Mouse (Mus musculus) myocyte (in vitro differentiated cells): ENCODE results near the gene Kcnk7.

ENCODE experiments used
- CEBPB ChIP-seq: IDR thresholded peaks from 2 replicates; pipeline ENCODE4 v1.6.1; 2011; ENCODE audit warnings: mild to moderate bottlenecking, moderate library complexity; ENCODE audit not compliant: poor library complexity, insufficient read depth, severe bottlenecking
- E2F4 ChIP-seq: IDR thresholded peaks from one replicate; pipeline ENCODE4 v1.6.1; 2011; ENCODE audit warnings: mild to moderate bottlenecking, control low read depth, moderate library complexity; ENCODE audit not compliant: insufficient read depth
- MAX ChIP-seq: IDR thresholded peaks from one replicate; pipeline ENCODE4 v1.6.1; 2011; ENCODE audit warnings: low read depth, mild to moderate bottlenecking, control low read depth
- MYOD1 ChIP-seq, 3 experiments: IDR thresholded peaks; one replicate each; pipeline ENCODE4 v1.6.1; 2011; ENCODE audit warnings: control low read depth in 2 of 3, low read depth in 2 of 3, mild to moderate bottlenecking in 2 of 3, moderate library complexity in 1 of 3; ENCODE audit not compliant: insufficient read length in 2 of 3, control insufficient read depth in 1 of 3
- POLR2A ChIP-seq: IDR thresholded peaks from one replicate; pipeline ENCODE4 v1.6.1; 2011; ENCODE audit warnings: low read depth, mild to moderate bottlenecking, control low read depth, moderate library complexity; ENCODE audit not compliant: insufficient read length
- REST ChIP-seq: IDR thresholded peaks from one replicate; pipeline ENCODE4 v1.6.1; 2011; ENCODE audit warnings: mild to moderate bottlenecking, control low read depth, moderate library complexity; ENCODE audit not compliant: insufficient read depth, insufficient read length
- SRF ChIP-seq: IDR thresholded peaks from one replicate; pipeline ENCODE4 v1.6.1; 2011; ENCODE audit warnings: low read depth; ENCODE audit not compliant: control insufficient read depth, insufficient read length
- TCF12 ChIP-seq: IDR thresholded peaks from one replicate; pipeline ENCODE4 v1.6.1; 2011; ENCODE audit warnings: mild to moderate bottlenecking, control low read depth; ENCODE audit not compliant: poor library complexity, insufficient read depth, severe bottlenecking
- TCF3 ChIP-seq: IDR thresholded peaks from one replicate; pipeline ENCODE4 v1.6.1; 2011; ENCODE audit warnings: low read depth, control low read depth; ENCODE audit not compliant: insufficient read length
- USF1 ChIP-seq: IDR thresholded peaks from one replicate; pipeline ENCODE4 v1.6.1; 2011; ENCODE audit warnings: low read depth, mild to moderate bottlenecking, control low read depth, moderate library complexity

DNA sequence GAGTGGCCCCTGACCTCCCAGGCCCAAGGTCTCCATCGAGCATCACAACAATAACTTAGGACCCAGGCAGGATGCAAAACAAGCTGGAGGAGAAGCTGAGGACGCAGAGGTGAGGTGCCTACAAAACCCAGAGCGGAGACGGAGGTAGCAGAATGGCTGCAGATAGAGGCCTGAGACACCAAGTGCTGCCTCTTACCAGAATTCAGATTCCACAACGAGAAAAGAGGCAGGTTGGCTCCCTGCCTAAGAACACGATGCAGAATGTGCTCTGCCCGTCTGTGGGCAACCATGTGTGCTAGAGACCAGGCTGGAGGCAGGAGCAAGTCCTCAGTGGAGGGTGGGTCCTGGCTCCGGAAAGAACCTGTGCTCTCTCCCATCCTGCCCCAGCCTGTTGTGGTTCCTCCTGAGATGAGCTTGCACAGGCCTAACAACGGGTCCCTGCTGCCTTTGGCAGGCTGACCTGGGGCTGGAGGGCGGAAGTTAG lies 11.2 kb upstream of the Kcnk7 start:
- TF ChIP-seq POLR2A (no peak), SRF (no peak), MAX (no peak), CEBPB (no peak), USF1 (no peak), E2F4 (no peak), REST (no peak), TCF12 (no peak), TCF3 (no peak), MYOD1 (IDR thresholded peaks at IDR 0.05; ENCODE audit: control insufficient read depth in 1 of 3, insufficient read length in 2 of 3, low read depth in 2 of 3) (no peak)
